Mouse (Mus musculus) heart, postnatal 0 days (tissue): ENCODE measurements at regions not wholly inside any gene's neighbourhood (a gene's known extent, or its start where the extent isn't known, plus 50 kb on each side); places are given as distances from the start of the nearest gene placed in this dataset.

Experiments used
- ATAC-seq: fragments of 200-750 bp; cut with Nextera tagmentation; 2 replicates; pipeline ENCODE4 v1.8.0; 2017; ENCODE audit warnings: low read depth, moderate number of reproducible peaks, moderate library complexity; ENCODE audit not compliant: insufficient read depth
- DNase-seq: peaks from one replicate; pipeline ENCODE4 v3.0.0-alpha.2; 2016; ENCODE audit warnings: low spot score
- H3K27ac ChIP-seq: fragments of 300-500 bp; sonication (generic); 2 replicates; pipeline ENCODE4 v1.5.1; 2014; ENCODE audit warnings: low read depth, mild to moderate bottlenecking
- H3K27me3 ChIP-seq: fragments of 300-500 bp; sonication (generic); 2 replicates; pipeline ENCODE4 v1.6.1; 2014; ENCODE audit warnings: low read length, mixed read lengths; ENCODE audit not compliant: control insufficient read depth, insufficient read depth
- H3K36me3 ChIP-seq: fragments of 300-500 bp; sonication (generic); replicated peaks from 2 replicates; pipeline ENCODE4 v1.6.1; 2014; ENCODE audit warnings: low read length, mixed read lengths; ENCODE audit not compliant: control insufficient read depth, insufficient read depth
- H3K4me1 ChIP-seq: fragments of 300-500 bp; sonication (generic); 2 replicates; pipeline ENCODE4 v1.6.1; 2014; ENCODE audit warnings: antibody characterized with exemption; ENCODE audit not compliant: control insufficient read depth, insufficient read depth
- H3K4me2 ChIP-seq: fragments of 300-500 bp; sonication (generic); 2 replicates; pipeline ENCODE4 v1.6.1; 2014; ENCODE audit warnings: low read depth, mild to moderate bottlenecking, low read length, moderate library complexity
- H3K4me3 ChIP-seq: fragments of 300-500 bp; sonication (generic); 2 replicates; pipeline ENCODE4 v1.5.1; 2014; ENCODE audit warnings: low read depth, low read length
- H3K9ac ChIP-seq: fragments of 300-500 bp; sonication (generic); replicated peaks from 2 replicates; pipeline ENCODE4 v1.6.1; 2014; ENCODE audit warnings: low read depth, low read length, mixed read lengths
- H3K9me3 ChIP-seq: fragments of 300-500 bp; sonication (generic); replicated peaks from 2 replicates; pipeline ENCODE4 v1.6.1; 2016; ENCODE audit warnings: low read length; ENCODE audit not compliant: control insufficient read depth
- CTCF ChIP-seq: IDR thresholded peaks from 2 replicates; pipeline ENCODE4 v1.5.1; 2016; ENCODE audit warnings: antibody characterized with exemption, control low read depth, low read depth
- EP300 ChIP-seq: IDR thresholded peaks from 2 replicates; pipeline ENCODE4 v1.6.1; 2016; ENCODE audit warnings: antibody characterized with exemption, low read depth

DNA sequence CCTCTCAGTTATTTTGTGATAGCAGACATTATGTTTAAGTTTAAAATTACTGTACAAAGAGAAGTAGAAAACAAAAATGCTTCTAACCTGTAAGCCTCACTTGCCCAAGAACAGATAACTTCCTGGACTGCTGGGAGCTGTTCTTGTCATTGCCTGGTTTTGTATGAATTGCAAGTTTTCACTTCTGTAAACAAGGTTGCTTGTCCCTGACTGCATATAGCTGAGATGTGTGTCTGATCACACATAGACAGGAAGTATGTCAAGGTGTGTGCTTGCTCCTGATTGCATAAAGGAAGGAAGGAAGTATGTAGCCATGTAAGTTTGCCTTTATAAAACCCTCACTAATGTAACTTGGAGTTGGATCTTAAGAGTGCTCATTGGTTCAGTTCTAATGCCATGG, 118.5 kb upstream of the Xrcc4 start:
- Histone ChIP-seq H3K9me3 (no peaks in the 10 kb centered on the region), H3K9ac (no peak overlapping the region), H3K36me3 (no peaks in the 10 kb centered on the region), H3K4me1 (no peaks in the 10 kb centered on the region), H3K4me2 (no peak overlapping the region), H3K27me3 (no peaks in the 10 kb centered on the region), H3K27ac (no peak overlapping the region), H3K4me3 (no peak overlapping the region)
- no peak for TF ChIP-seq CTCF
- no peak for TF ChIP-seq EP300
- ATAC-seq (no peak), DNase-seq (no peak)
